Mouse (Mus musculus): Measurements from ENCODE around the gene Rnh1. TPM values are rescaled to one million over a fixed set of nuclear protein-coding genes. Genes with fewer than 3 reads are reported as not detected.

Gene Rnh1
- polyA plus RNA-seq, 1 experiment from 2014 or later = 124 TPM

GRCm38 (mm10) chr7:141122689-141123516, 49.8 kb downstream of the Rnh1 start:
- Histone ChIP-seq H3K4me2 (peak overlapping the region; percentile 76), H3K27ac (ENCODE audit: low read depth) (peak overlapping the region; percentile 83), H3K9me3 (ENCODE audit: low read depth, low read length) (no peaks in the 10 kb centered on the region), H3K9ac (peak overlapping the region; percentile 65), H3K4me1 (ENCODE audit: insufficient read depth) (peaks cover 2% of the 10 kb centered on the region; the same call in 1 of the 2 replicates), H3K36me3 (ENCODE audit: insufficient read depth) (no peaks in the 10 kb centered on the region), H3K27me3 (ENCODE audit: insufficient read depth, low read length) (no peaks in the 10 kb centered on the region), H3K4me3 (ENCODE audit: low read depth, low read length) (peak overlapping the region; percentile 56)
- ATAC-seq (ENCODE audit: insufficient read depth) (peak; percentile 99), DNase-seq (peak; percentile 98)
- WGBS = 2% methylated on average over 29 of the region's 29 CpGs
- TF ChIP-seq CTCF (IDR thresholded peaks at IDR 0.05; ENCODE audit: low read depth) = no peak

GRCm38 (mm10) chr7:141122245-141122644, 50.4 kb downstream of the Rnh1 start, which contains the start of gene Ptdss2:
Gene Ptdss2 (plus strand): TSS chr7:141122382.
- no peak for TF ChIP-seq CTCF (IDR thresholded peaks at IDR 0.05; ENCODE audit: low read depth)
- WGBS = 40% methylated on average over 14 of the region's 14 CpGs
- DNase-seq = peak; percentile 78

GRCm38 (mm10) chr7:141121051-141121531, 51.6 kb downstream of the Rnh1 start:
- no peaks in the 10 kb centered on the region for H3K9me3 ChIP-seq (ENCODE audit: low read depth, low read length)
- ATAC-seq (ENCODE audit: insufficient read depth) (no peak), DNase-seq (no peak)
- H3K4me3 ChIP-seq (ENCODE audit: low read depth, low read length) = no peak overlapping the region
- no peak overlapping the region for H3K4me2 ChIP-seq
- WGBS = 68% methylated on average over 5 of the region's 5 CpGs
- no peak for TF ChIP-seq CTCF (IDR thresholded peaks at IDR 0.05; ENCODE audit: low read depth)
- H3K4me1 ChIP-seq (ENCODE audit: insufficient read depth) = peaks cover 2% of the 10 kb centered on the region; the same call in 1 of the 2 replicates
- no peak overlapping the region for H3K9ac ChIP-seq
- H3K36me3 ChIP-seq (ENCODE audit: insufficient read depth) = no peaks in the 10 kb centered on the region
- no peaks in the 10 kb centered on the region for H3K27me3 ChIP-seq (ENCODE audit: insufficient read depth, low read length)
- H3K27ac ChIP-seq (ENCODE audit: low read depth) = no peak overlapping the region

More at GRCm38 (mm10) chr7:141122245-141122644, 50.4 kb downstream of the Rnh1 start, which contains the start of gene Ptdss2:
- Histone ChIP-seq H3K27ac (ENCODE audit: low read depth) (peak within 1 kb of the TSS; percentile 83), H3K36me3 (ENCODE audit: insufficient read depth) (no peaks in the 10 kb centered on the region), H3K4me1 (ENCODE audit: insufficient read depth) (peaks cover 2% of the 10 kb centered on the region; the same call in 1 of the 2 replicates), H3K27me3 (ENCODE audit: insufficient read depth, low read length) (no peaks in the 10 kb centered on the region), H3K4me3 (ENCODE audit: low read depth, low read length) (peak within 1 kb of the TSS; percentile 56), H3K4me2 (peak within 1 kb of the TSS; percentile 76), H3K9me3 (ENCODE audit: low read depth, low read length) (no peaks in the 10 kb centered on the region), H3K9ac (peak within 1 kb of the TSS; percentile 65)
- no peak for ATAC-seq (ENCODE audit: insufficient read depth)

GRCm38 (mm10) chr7:141120605-141121004, 52.1 kb downstream of the Rnh1 start:
- Histone ChIP-seq H3K9ac (no peak overlapping the region), H3K4me3 (ENCODE audit: low read depth, low read length) (no peak overlapping the region), H3K4me1 (ENCODE audit: insufficient read depth) (peaks cover 2% of the 10 kb centered on the region; the same call in 1 of the 2 replicates), H3K27ac (ENCODE audit: low read depth) (no peak overlapping the region), H3K36me3 (ENCODE audit: insufficient read depth) (no peaks in the 10 kb centered on the region), H3K4me2 (no peak overlapping the region), H3K9me3 (ENCODE audit: low read depth, low read length) (no peaks in the 10 kb centered on the region), H3K27me3 (ENCODE audit: insufficient read depth, low read length) (no peaks in the 10 kb centered on the region)
- ATAC-seq (ENCODE audit: insufficient read depth) (no peak), DNase-seq (no peak)
- WGBS = 80% methylated on average over 3 of the region's 3 CpGs
- no peak for TF ChIP-seq CTCF (IDR thresholded peaks at IDR 0.05; ENCODE audit: low read depth)

GRCm38 (mm10) chr7:141119487-141119886, 53.2 kb downstream of the Rnh1 start:
- ATAC-seq (ENCODE audit: insufficient read depth) = no peak
- Histone ChIP-seq H3K27me3 (ENCODE audit: insufficient read depth, low read length) (no peaks in the 10 kb centered on the region), H3K4me3 (ENCODE audit: low read depth, low read length) (no peak overlapping the region), H3K4me2 (no peak overlapping the region), H3K36me3 (ENCODE audit: insufficient read depth) (no peaks in the 10 kb centered on the region), H3K27ac (ENCODE audit: low read depth) (no peak overlapping the region), H3K9me3 (ENCODE audit: low read depth, low read length) (no peaks in the 10 kb centered on the region), H3K9ac (no peak overlapping the region), H3K4me1 (ENCODE audit: insufficient read depth) (peaks cover 2% of the 10 kb centered on the region; the same call in 1 of the 2 replicates)
- no peak for TF ChIP-seq CTCF (IDR thresholded peaks at IDR 0.05; ENCODE audit: low read depth)
- no peak for DNase-seq
- 57% methylated on average over 3 of the region's 3 CpGs for WGBS

- no peak within 1 kb of the TSS; the same call in none of the 2 replicates for H3K9ac ChIP-seq
- H3K36me3 ChIP-seq (ENCODE audit: insufficient read depth) = no peaks in the 10 kb centered on the region
- H3K9me3 ChIP-seq (ENCODE audit: low read depth, low read length) = no peaks in the 10 kb centered on the region
- DNase-seq (peak; percentile 59), ATAC-seq (ENCODE audit: insufficient read depth) (0 out of 2 replicates have a peak, but pooled peaks have one; percentile 16)
- 9% methylated on average over 9 of the region's 9 CpGs for WGBS
- TF ChIP-seq CTCF (IDR thresholded peaks at IDR 0.05; ENCODE audit: low read depth) = no peak
- H3K4me1 ChIP-seq (ENCODE audit: insufficient read depth) = peaks cover 2% of the 10 kb centered on the region; the same call in 1 of the 2 replicates
- H3K27me3 ChIP-seq (ENCODE audit: insufficient read depth, low read length) = no peaks in the 10 kb centered on the region
- H3K4me3 ChIP-seq (ENCODE audit: low read depth, low read length) = peak within 1 kb of the TSS; percentile 1; the same call in 1 of the 2 replicates
- H3K4me2 ChIP-seq = peak within 1 kb of the TSS; percentile 39
- no peak within 1 kb of the TSS for H3K27ac ChIP-seq (ENCODE audit: low read depth)
Observed at GRCm38 (mm10) chr7:141117636-141118035, 55.0 kb downstream of the Rnh1 start, which contains the start of gene Ano9. Gene Ano9 (minus strand): TSS chr7:141117806.

GRCm38 (mm10) chr7:141115874-141116273, 56.8 kb downstream of the Rnh1 start:
- ATAC-seq (ENCODE audit: insufficient read depth) = no peak
- no peak for TF ChIP-seq CTCF (IDR thresholded peaks at IDR 0.05; ENCODE audit: low read depth)

More at GRCm38 (mm10) chr7:141115874-141116273, 56.8 kb downstream of the Rnh1 start:
- H3K9me3 ChIP-seq (ENCODE audit: low read depth, low read length) = no peaks in the 10 kb centered on the region
- H3K9ac ChIP-seq = no peak overlapping the region
- no peaks in the 10 kb centered on the region for H3K36me3 ChIP-seq (ENCODE audit: insufficient read depth)
- H3K27me3 ChIP-seq (ENCODE audit: insufficient read depth, low read length) = no peaks in the 10 kb centered on the region
- no peak for DNase-seq
- H3K4me3 ChIP-seq (ENCODE audit: low read depth, low read length) = no peak overlapping the region
- no peak overlapping the region for H3K4me2 ChIP-seq
- WGBS = 80% methylated on average over 9 of the region's 9 CpGs
- no peaks in the 10 kb centered on the region for H3K4me1 ChIP-seq (ENCODE audit: insufficient read depth)
- H3K27ac ChIP-seq (ENCODE audit: low read depth) = no peak overlapping the region

MicroRNAs encoded within 50 kb of the gene (microRNA counts, 519-probe panel; counts per million panel counts)
- microRNA mmu-miR-210 = 3,389 counts per million, percentile 67 among the panel's probes with 10 or more counts

Small RNA genes lying within 50 kb of the gene (microRNA-seq; reads per million reads assigned to microRNA genes)
- gene Mir210 (ENCODE audit: borderline number of aligned reads) = 553 reads per million, percentile 67 among the genes with 10 or more reads in this experiment

Other genes with a start within 250 kb of the Rnh1 start
- 20.7 and 22.6 TPM in 2 replicates for gene Pgghg, start 231.5 kb downstream of the Rnh1 start, polyA plus RNA-seq (2014; fragmentation: Nextera tagmentation; extraction: Ambion mirVana)
- gene Ifitm5, start 222.6 kb downstream of the Rnh1 start, polyA plus RNA-seq (2014; fragmentation: Nextera tagmentation; extraction: Ambion mirVana) = 1.0 and 1.3 TPM in 2 replicates
- gene Gm45717, start 216.9 kb downstream of the Rnh1 start, polyA plus RNA-seq (2014; fragmentation: Nextera tagmentation; extraction: Ambion mirVana) = not detected in 2 replicates
- 1,035 and 1,087 TPM in 2 replicates for gene Ifitm2, start 216.9 kb downstream of the Rnh1 start, polyA plus RNA-seq (2014; fragmentation: Nextera tagmentation; extraction: Ambion mirVana)
- 35.4 and 42.5 TPM in 2 replicates for gene Ifitm1, start 205.6 kb downstream of the Rnh1 start, polyA plus RNA-seq (2014; fragmentation: Nextera tagmentation; extraction: Ambion mirVana)
- gene Ifitm3, start 162.1 kb downstream of the Rnh1 start, polyA plus RNA-seq (2014; fragmentation: Nextera tagmentation; extraction: Ambion mirVana) = 164 and 183 TPM in 2 replicates
- 0.49 and 1.1 TPM in 2 replicates for gene Ifitm6, start 154.9 kb downstream of the Rnh1 start, polyA plus RNA-seq (2014; fragmentation: Nextera tagmentation; extraction: Ambion mirVana)
- not detected in 2 replicates for gene Gm17387, start 143.7 kb downstream of the Rnh1 start, polyA plus RNA-seq (2014; fragmentation: Nextera tagmentation; extraction: Ambion mirVana)
- gene B4galnt4, start 111.8 kb downstream of the Rnh1 start, polyA plus RNA-seq (2014; fragmentation: Nextera tagmentation; extraction: Ambion mirVana) = 5.6 and 7.1 TPM in 2 replicates
- 7.5 and 8.7 TPM in 2 replicates for gene Pkp3, start 94.6 kb downstream of the Rnh1 start, polyA plus RNA-seq (2014; fragmentation: Nextera tagmentation; extraction: Ambion mirVana)
- 7.8 and 9.8 TPM in 2 replicates for gene Sigirr, start 72.3 kb downstream of the Rnh1 start, polyA plus RNA-seq (2014; fragmentation: Nextera tagmentation; extraction: Ambion mirVana)
- gene Ano9, start 55.1 kb downstream of the Rnh1 start, polyA plus RNA-seq (2014; fragmentation: Nextera tagmentation; extraction: Ambion mirVana) = 4.2 and 4.3 TPM in 2 replicates
- gene Ptdss2, start 50.5 kb downstream of the Rnh1 start, polyA plus RNA-seq (2014; fragmentation: Nextera tagmentation; extraction: Ambion mirVana) = 50.6 and 57.7 TPM in 2 replicates
- 85.8 and 97.4 TPM in 2 replicates for gene Hras, start 21.1 kb upstream of the Rnh1 start, polyA plus RNA-seq (2014; fragmentation: Nextera tagmentation; extraction: Ambion mirVana)
- 3.8 and 4.3 TPM in 2 replicates for gene Lrrc56, start 21.3 kb upstream of the Rnh1 start, polyA plus RNA-seq (2014; fragmentation: Nextera tagmentation; extraction: Ambion mirVana)
- 0.74 and 1.4 TPM in 2 replicates for gene Lmntd2, start 41.2 kb upstream of the Rnh1 start, polyA plus RNA-seq (2014; fragmentation: Nextera tagmentation; extraction: Ambion mirVana)
- 38.9 and 41.1 TPM in 2 replicates for gene Rassf7, start 43.0 kb upstream of the Rnh1 start, polyA plus RNA-seq (2014; fragmentation: Nextera tagmentation; extraction: Ambion mirVana)
- gene Phrf1, start 55.9 kb upstream of the Rnh1 start, polyA plus RNA-seq (2014; fragmentation: Nextera tagmentation; extraction: Ambion mirVana) = 80.7 and 85.4 TPM in 2 replicates
- gene Irf7, start 93.6 kb upstream of the Rnh1 start, polyA plus RNA-seq (2014; fragmentation: Nextera tagmentation; extraction: Ambion mirVana) = 1.0 and 1.9 TPM in 2 replicates
- not detected in 2 replicates for gene Cdhr5, start 103.9 kb upstream of the Rnh1 start, polyA plus RNA-seq (2014; fragmentation: Nextera tagmentation; extraction: Ambion mirVana)
- gene Sct, start 106.3 kb upstream of the Rnh1 start, polyA plus RNA-seq (2014; fragmentation: Nextera tagmentation; extraction: Ambion mirVana) = 2.2 and 5.1 TPM in 2 replicates
- gene Drd4, start 119.1 kb upstream of the Rnh1 start, polyA plus RNA-seq (2014; fragmentation: Nextera tagmentation; extraction: Ambion mirVana) = 1.0 and 1.4 TPM in 2 replicates
- 69.8 and 74.2 TPM in 2 replicates for gene Deaf1, start 154.8 kb upstream of the Rnh1 start, polyA plus RNA-seq (2014; fragmentation: Nextera tagmentation; extraction: Ambion mirVana)
- gene Tmem80, start 154.9 kb upstream of the Rnh1 start, polyA plus RNA-seq (2014; fragmentation: Nextera tagmentation; extraction: Ambion mirVana) = 28.8 and 30.3 TPM in 2 replicates
- 20.0 and 22.4 TPM in 2 replicates for gene Eps8l2, start 166.0 kb upstream of the Rnh1 start, polyA plus RNA-seq (2014; fragmentation: Nextera tagmentation; extraction: Ambion mirVana)
- 241 and 257 TPM in 2 replicates for gene Taldo1, start 219.3 kb upstream of the Rnh1 start, polyA plus RNA-seq (2014; fragmentation: Nextera tagmentation; extraction: Ambion mirVana)
- 48.5 and 49.1 TPM in 2 replicates for gene Gatd1, start 241.3 kb upstream of the Rnh1 start, polyA plus RNA-seq (2014; fragmentation: Nextera tagmentation; extraction: Ambion mirVana)